Mouse (Mus musculus): ENCODE results near the gene Fam151b.

DNA sequence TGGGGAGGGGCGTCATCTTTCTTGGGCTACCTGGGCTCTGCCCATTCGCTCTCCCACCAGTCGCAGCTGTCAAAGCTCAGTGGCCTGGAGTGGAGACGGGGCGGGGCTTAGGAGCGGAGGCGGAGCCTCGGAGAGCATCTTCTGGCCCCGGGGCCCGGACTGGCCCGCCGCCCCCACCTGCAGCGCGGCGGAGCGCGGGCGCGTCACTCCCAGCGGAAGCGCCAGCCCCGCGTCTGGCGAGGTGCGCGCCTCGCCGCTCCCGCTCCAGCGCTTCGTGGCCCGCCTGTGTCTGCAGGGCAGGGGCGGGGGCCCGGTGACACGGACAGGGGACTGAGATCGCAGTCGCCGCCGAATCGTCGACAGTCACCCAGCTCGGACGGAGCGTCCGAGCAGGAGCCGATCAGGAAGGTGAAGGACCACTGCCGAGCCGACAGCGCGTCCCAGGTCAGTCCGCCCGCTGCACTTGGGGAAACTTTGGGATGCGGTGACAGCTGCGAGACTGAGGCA, 58.0 kb downstream of the Fam151b start, which contains the start of gene Ankrd34b:
- TF ChIP-seq CTCF (IDR thresholded peaks at IDR 0.05; ENCODE audit: extremely low read depth, insufficient read depth, insufficient read length, insufficient replicate concordance): no peak
- no peak for TF ChIP-seq POLR2A (IDR thresholded peaks at IDR 0.05; ENCODE audit: low read depth, low read length)
